Mouse (Mus musculus) ES-E14 (cell line): ENCODE results near the gene Ptpn13.

Experiments used
- CHD2 ChIP-seq: IDR thresholded peaks from 2 replicates; pipeline ENCODE4 v1.6.1; 2014; ENCODE audit warnings: mild to moderate bottlenecking, low read depth, low read length, inconsistent platforms
- HCFC1 ChIP-seq: IDR thresholded peaks from 2 replicates; pipeline ENCODE4 v1.6.1; 2012; ENCODE audit warnings: low read length, inconsistent platforms, borderline replicate concordance; ENCODE audit not compliant: insufficient read depth
- MAFK ChIP-seq: IDR thresholded peaks from 2 replicates; pipeline ENCODE4 v1.6.1; 2014; ENCODE audit warnings: mild to moderate bottlenecking, low read depth, low read length, inconsistent platforms; ENCODE audit not compliant: insufficient read depth
- ZC3H11A ChIP-seq: IDR thresholded peaks from 2 replicates; pipeline ENCODE4 v1.6.1; 2012; ENCODE audit warnings: low read depth, mild to moderate bottlenecking, inconsistent platforms, low read length, borderline replicate concordance
- ZNF384 ChIP-seq: IDR thresholded peaks from 2 replicates; pipeline ENCODE4 v1.6.1; 2012; ENCODE audit warnings: low read depth, low read length, inconsistent platforms

DNA sequence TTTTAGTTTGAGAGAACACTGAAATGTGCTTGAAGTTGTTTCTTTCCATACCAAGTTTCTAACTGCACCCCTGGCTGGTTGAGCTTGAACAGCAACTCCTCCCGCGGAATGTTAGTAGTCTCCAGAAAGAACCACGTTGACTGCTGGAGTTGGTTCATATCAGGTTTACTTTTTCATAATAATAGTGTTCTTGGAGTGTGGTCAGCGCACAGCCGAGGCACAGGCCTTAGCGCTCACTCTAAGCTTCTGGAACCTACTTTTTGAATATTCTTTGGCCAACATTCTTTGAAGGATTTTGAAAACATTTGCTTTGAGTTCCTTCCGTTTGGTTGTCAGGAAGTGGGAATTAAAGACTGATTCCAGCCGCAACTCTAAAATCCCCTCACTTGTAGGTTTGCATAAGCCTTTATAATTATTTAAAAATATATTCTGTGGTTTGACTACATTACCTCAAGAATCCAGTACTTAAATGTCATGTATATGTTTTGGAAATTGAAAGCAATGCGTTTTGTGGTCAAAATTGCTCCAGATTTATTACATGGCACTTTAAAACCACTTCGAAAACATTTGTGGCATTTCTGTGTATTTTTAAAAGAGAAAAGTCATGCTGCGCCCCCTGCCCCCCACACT lies 48.6 kb downstream of the Ptpn13 start:
- TF ChIP-seq CHD2 (no peak), MAFK (no peak), ZNF384 (no peak), ZC3H11A (no peak), HCFC1 (no peak)
